Mouse (Mus musculus) spleen, adult 2 months (tissue): Measurements from ENCODE around the gene Lrmda.

Source experiments
- CTCF ChIP-seq: fragments of 200-500 bp; IDR thresholded peaks from 2 replicates; pipeline ENCODE4 v1.5.1; 2011; ENCODE audit warnings: mild to moderate bottlenecking, inconsistent platforms; ENCODE audit not compliant: insufficient read depth, insufficient read length, insufficient replicate concordance; ENCODE audit errors: extremely low read depth
- POLR2A ChIP-seq: fragments of 200-500 bp; IDR thresholded peaks from 2 replicates; pipeline ENCODE4 v1.6.1; 2011; ENCODE audit warnings: low read depth, low read length, inconsistent platforms

GRCm38 (mm10) chr14:23046330-23046729 is 1026.8 kb downstream of the Lrmda start:
- no peak for TF ChIP-seq CTCF
- no peak for TF ChIP-seq POLR2A
